Comparison of ENCODE assay signal across 8 mouse cellular contexts in the genomic region with DNA sequence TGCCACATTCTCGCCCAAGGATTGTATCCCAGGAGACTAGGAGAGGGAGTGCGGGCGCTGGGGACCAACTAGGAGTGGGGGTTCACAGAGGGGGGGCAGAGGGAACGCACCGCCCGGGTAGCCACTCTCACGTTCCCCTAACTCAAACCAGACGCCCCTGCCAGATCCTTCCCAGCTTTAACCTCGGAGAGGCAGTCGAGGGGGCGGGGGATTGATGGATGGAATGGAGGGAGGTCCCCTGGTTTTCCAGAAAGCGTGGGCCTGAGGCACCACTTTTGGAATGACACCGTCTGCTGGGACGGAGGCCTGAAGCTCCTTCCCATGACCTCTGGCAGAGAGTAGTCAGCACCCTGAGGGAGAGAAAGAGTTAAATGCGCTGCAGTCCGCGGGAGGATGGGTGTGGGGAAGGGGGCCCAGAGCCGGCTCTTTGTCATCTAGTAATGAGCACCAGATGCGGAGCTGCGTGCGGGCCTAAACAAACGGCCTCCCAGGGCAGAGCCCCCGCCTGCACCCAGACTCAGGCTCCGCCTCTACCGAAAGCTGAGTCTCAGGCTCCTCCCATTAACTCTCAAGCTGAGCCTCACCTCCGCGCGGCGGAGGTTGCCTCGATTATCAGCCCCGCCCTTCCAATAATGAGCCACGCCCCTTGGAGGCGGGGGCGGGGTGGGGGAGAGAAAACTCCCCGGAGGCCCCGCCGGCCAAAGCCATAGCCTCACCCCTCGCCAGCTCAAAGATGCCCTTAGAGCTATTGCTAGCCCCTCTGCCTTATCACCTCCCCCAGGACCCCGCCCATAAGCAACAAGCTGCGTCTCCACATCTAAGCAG. TPM values are rescaled to one million over a fixed set of nuclear protein-coding genes. Genes with fewer than 3 reads are reported as not detected.
A peak's percentile ranks its signal among the peaks of the same experiment; 100 is the strongest.
DNase-seq lines count a peak whose midpoint lies in the region; ATAC-seq and TF ChIP-seq lines count a peak whose summit lies in the region.

No protein-coding gene starts in this region.

- H3K79me2 ChIP-seq in C2C12 (ENCODE audit: control insufficient read depth, insufficient read depth): no peaks in the 10 kb centered on the region

- H3K9ac ChIP-seq in lung, embryonic 16.5 days (ENCODE audit: low read length): peak overlapping the region; percentile 48

- peak; percentile 96 for DNase-seq in R1 (ENCODE audit: low read depth, low spot score)
- DNase-seq in embryonic facial prominence, embryonic 10.5 days (ENCODE audit: low spot score): peak; percentile 97
- peak; percentile 79 for DNase-seq in heart, adult 8-10 months (ENCODE audit: low spot score)
- peak; percentile 77 for DNase-seq in kidney, adult 18-20 months
- DNase-seq in ovary, postnatal 14 days (ENCODE audit: low spot score): peak; percentile 78
- DNase-seq in frontal cortex, postnatal 25 days (ENCODE audit: low spot score in 2 of 2): no peak

- no peaks in the 10 kb centered on the region for H3K36me3 ChIP-seq in C2C12 (ENCODE audit: control insufficient read depth, insufficient read depth)
- H3K36me3 ChIP-seq in embryonic facial prominence, embryonic 10.5 days (replicated peaks): no peaks in the 10 kb centered on the region
- H3K36me3 ChIP-seq in lung, embryonic 16.5 days (ENCODE audit: control insufficient read depth, insufficient read depth, low read length): no peaks in the 10 kb centered on the region

- H3K4me3 ChIP-seq in C2C12 (ENCODE audit: insufficient read depth, poor library complexity, severe bottlenecking): peak overlapping the region; percentile 29
- H3K4me3 ChIP-seq in embryonic facial prominence, embryonic 10.5 days: peak overlapping the region; percentile 69
- H3K4me3 ChIP-seq in lung, embryonic 16.5 days (ENCODE audit: low read length): peak overlapping the region; percentile 62

- no peaks in the 10 kb centered on the region for H3K79me3 ChIP-seq in C2C12 (ENCODE audit: low read depth)

- under 1% methylated on average over 40 of the region's 40 CpGs for WGBS in embryonic facial prominence, embryonic 10.5 days
- WGBS in lung, embryonic 16.5 days: under 1% methylated on average over 39 of the region's 40 CpGs

- no peaks in the 10 kb centered on the region for H3K27me3 ChIP-seq in C2C12 (ENCODE audit: control insufficient read depth, insufficient read depth, insufficient read length)
- peaks cover 56% of the 10 kb centered on the region for H3K27me3 ChIP-seq in embryonic facial prominence, embryonic 10.5 days (replicated peaks; ENCODE audit: low read depth, poor library complexity, severe bottlenecking)
- peaks cover 24% of the 10 kb centered on the region for H3K27me3 ChIP-seq in lung, embryonic 16.5 days (ENCODE audit: control insufficient read depth, insufficient read depth, low read depth, low read length)

- peak overlapping the region; percentile 93 for H3K27ac ChIP-seq in embryonic facial prominence, embryonic 10.5 days (replicated peaks)
- H3K27ac ChIP-seq in lung, embryonic 16.5 days (ENCODE audit: low read length): peak overlapping the region; percentile 83

- H3ac ChIP-seq in C2C12 (ENCODE audit: control insufficient read depth, insufficient read length, low read depth): peak overlapping the region; percentile 29

- peaks cover 66% of the 10 kb centered on the region for H3K4me1 ChIP-seq in embryonic facial prominence, embryonic 10.5 days
- H3K4me1 ChIP-seq in lung, embryonic 16.5 days (replicated peaks; ENCODE audit: control insufficient read depth, insufficient read depth, low read length): peaks cover 21% of the 10 kb centered on the region

- H3K4me2 ChIP-seq in lung, embryonic 16.5 days (ENCODE audit: low read depth, low read length): peak overlapping the region; percentile 83

- no peaks in the 10 kb centered on the region for H3K9me3 ChIP-seq in embryonic facial prominence, embryonic 10.5 days
- no peaks in the 10 kb centered on the region for H3K9me3 ChIP-seq in lung, embryonic 16.5 days (ENCODE audit: control insufficient read depth, low read length)

- TF ChIP-seq CTCF in C2C12 (IDR thresholded peaks at IDR 0.05; ENCODE audit: control insufficient read depth, insufficient read depth, insufficient read length): no peak

- peak; percentile 86 for ATAC-seq in lung, embryonic 16.5 days (ENCODE audit: low read depth)

TF ChIP-seq in C2C12, 6 proteins besides CTCF, POLR2A, EP300 and RAD21:
- TF ChIP-seq MYOG (IDR thresholded peaks at IDR 0.05; ENCODE audit: control insufficient read depth, extremely low read depth, insufficient read length): no peak
- no peak for TF ChIP-seq USF1 (IDR thresholded peaks at IDR 0.05; ENCODE audit: low read depth)
- no peak for TF ChIP-seq MYOD1 (IDR thresholded peaks at IDR 0.05; ENCODE audit: control insufficient read depth, insufficient read length, low read depth)
- no peak for TF ChIP-seq CEBPB (IDR thresholded peaks at IDR 0.05; ENCODE audit: low read depth)
- no peak for TF ChIP-seq FOSL1 (IDR thresholded peaks at IDR 0.05; ENCODE audit: insufficient read depth, low read length, poor library complexity, severe bottlenecking)
- TF ChIP-seq MAX (IDR thresholded peaks at IDR 0.05): no peak

RNA-seq across cellular contexts. Expression of a gene that starts 3.9 kb away (rescaled TPM):
- polyA plus RNA-seq in C2C12 (2012; fragmentation: generic; extraction: Trizol): 3.2 TPM
- 32.3 and 37.0 TPM in 2 replicates for polyA plus RNA-seq in embryonic facial prominence, embryonic 10.5 days (2016; fragmentation: Nextera tagmentation; extraction: Ambion mirVana)
- 1 to 10 TPM; 6.8 to 9.3 (median 8.7) TPM for total RNA-seq in heart, adult 8-10 months (2022)
- 69.1 and 80.6 TPM in 2 replicates for polyA plus RNA-seq in lung, embryonic 16.5 days (2015; fragmentation: Nextera tagmentation; extraction: Ambion mirVana)

RNA-seq across cellular contexts. Expression of a gene that starts 13.6 kb away (rescaled TPM):
- polyA plus RNA-seq in C2C12 (2012; fragmentation: generic; extraction: Trizol): 4.6 TPM
- polyA plus RNA-seq in embryonic facial prominence, embryonic 10.5 days (2016; fragmentation: Nextera tagmentation; extraction: Ambion mirVana): 1.4 and 1.9 TPM in 2 replicates
- 1 to 10 TPM; 2.1 to 3.9 (median 3.2) TPM for total RNA-seq in heart, adult 8-10 months (2022)
- polyA plus RNA-seq in lung, embryonic 16.5 days (2015; fragmentation: Nextera tagmentation; extraction: Ambion mirVana): 3.6 and 3.8 TPM in 2 replicates

RNA-seq across cellular contexts. Expression of a gene that starts 16.6 kb away (rescaled TPM):
- polyA plus RNA-seq in C2C12 (2012; fragmentation: generic; extraction: Trizol): 57.6 TPM
- 70.5 and 73.4 TPM in 2 replicates for polyA plus RNA-seq in embryonic facial prominence, embryonic 10.5 days (2016; fragmentation: Nextera tagmentation; extraction: Ambion mirVana)
- 100 to 1,000 TPM; 104 to 113 (median 111) TPM for total RNA-seq in heart, adult 8-10 months (2022)
- 95.3 and 101 TPM in 2 replicates for polyA plus RNA-seq in lung, embryonic 16.5 days (2015; fragmentation: Nextera tagmentation; extraction: Ambion mirVana)

RNA-seq across cellular contexts. Expression of a gene that starts 21.5 kb away (rescaled TPM):
- polyA plus RNA-seq in C2C12 (2012; fragmentation: generic; extraction: Trizol): 48.9 TPM
- 2.4 and 3.2 TPM in 2 replicates for polyA plus RNA-seq in embryonic facial prominence, embryonic 10.5 days (2016; fragmentation: Nextera tagmentation; extraction: Ambion mirVana)
- total RNA-seq in heart, adult 8-10 months (2022): 1 to 10 TPM in 3 of 4 experiments, under 1 TPM in 1; 0.79 to 2.6 (median 2.0) TPM
- polyA plus RNA-seq in lung, embryonic 16.5 days (2015; fragmentation: Nextera tagmentation; extraction: Ambion mirVana): 3.7 and 4.2 TPM in 2 replicates

RNA-seq across cellular contexts. Expression of a gene that starts 26.6 kb away (rescaled TPM):
- polyA plus RNA-seq in C2C12 (2012; fragmentation: generic; extraction: Trizol): 1.9 TPM
- polyA plus RNA-seq in embryonic facial prominence, embryonic 10.5 days (2016; fragmentation: Nextera tagmentation; extraction: Ambion mirVana): 28.4 and 31.7 TPM in 2 replicates
- under 1 TPM in 2 of 4 experiments, not detected in 2; 0.19 to 0.27 TPM for total RNA-seq in heart, adult 8-10 months (2022)
- 5.6 and 7.0 TPM in 2 replicates for polyA plus RNA-seq in lung, embryonic 16.5 days (2015; fragmentation: Nextera tagmentation; extraction: Ambion mirVana)

Comparison
In these comparisons a context has a peak if more than half of its experiments do, and no peak if none do; other contexts are left out.
1. DNase-seq: peak in R1 (single experiment), embryonic facial prominence, embryonic 10.5 days (single experiment), heart, adult 8-10 months (single experiment), kidney, adult 18-20 months (single experiment) and ovary, postnatal 14 days (single experiment); none in frontal cortex, postnatal 25 days (0 of 2).
2. Peak in every context shown above with its lines, with median percentiles within 50 percentile points of each other: H3K4me3 ChIP-seq.